Mouse (Mus musculus) hindbrain, embryonic 11.5 days (tissue): Measurements from ENCODE around the gene Flii. TPM values are rescaled to one million over a fixed set of nuclear protein-coding genes. Genes with fewer than 3 reads are reported as not detected.

Experiments used
- ATAC-seq: fragments of 200-750 bp; cut with Nextera tagmentation; 2 replicates; pipeline ENCODE4 v1.8.0; 2017; ENCODE audit warnings: mild to moderate bottlenecking, moderate TSS enrichment, moderate library complexity; ENCODE audit not compliant: low FRiP score
- DNase-seq: peaks from one replicate; pipeline ENCODE4 v3.0.0-alpha.2; 2015; ENCODE audit warnings: low spot score
- H3K27ac ChIP-seq: fragments of 300-500 bp; sonication (generic); 2 replicates; pipeline ENCODE4 v1.5.1; 2014; ENCODE audit warnings: mild to moderate bottlenecking, low read depth, low read length
- H3K27me3 ChIP-seq: fragments of 300-500 bp; sonication (generic); 2 replicates; pipeline ENCODE4 v1.6.1; 2014; ENCODE audit warnings: mild to moderate bottlenecking, low read length, moderate library complexity, mixed read lengths; ENCODE audit not compliant: control insufficient read depth, insufficient read depth
- H3K36me3 ChIP-seq: fragments of 300-500 bp; sonication (generic); 2 replicates; pipeline ENCODE4 v1.6.1; 2014; ENCODE audit warnings: mild to moderate bottlenecking, low read length, moderate library complexity, mixed read lengths; ENCODE audit not compliant: control insufficient read depth, insufficient read depth
- H3K4me1 ChIP-seq: fragments of 300-500 bp; sonication (generic); replicated peaks from 2 replicates; pipeline ENCODE4 v1.6.1; 2014; ENCODE audit warnings: low read length, mixed read lengths; ENCODE audit not compliant: control insufficient read depth, insufficient read depth
- H3K4me2 ChIP-seq: fragments of 300-500 bp; sonication (generic); replicated peaks from 2 replicates; pipeline ENCODE4 v1.6.1; 2014; ENCODE audit warnings: mild to moderate bottlenecking, low read depth, low read length
- H3K4me3 ChIP-seq: fragments of 300-500 bp; sonication (generic); 2 replicates; pipeline ENCODE4 v1.5.1; 2014; ENCODE audit warnings: low read depth, low read length
- H3K9ac ChIP-seq: fragments of 300-500 bp; sonication (generic); 2 replicates; pipeline ENCODE4 v1.6.1; 2014; ENCODE audit warnings: low read depth, low read length
- H3K9me3 ChIP-seq: fragments of 300-500 bp; sonication (generic); 2 replicates; pipeline ENCODE4 v1.6.1; 2016; ENCODE audit warnings: low read length; ENCODE audit not compliant: control insufficient read depth
- WGBS: fragments of 180-500 bp; shearing (Covaris S2); extraction: QIAGEN DNeasy Blood & Tissue Kit; methylation state at CpG from one replicate; pipeline ENCODE4 v1.1.7; 2014; 5-methylcytosine and 5-hydroxymethylcytosine counted together
- polyA plus RNA-seq: library from polyadenylated mRNA; unstranded; fragments of >200 nt; fragmentation: Nextera tagmentation; extraction: Ambion mirVana; gene quantifications from 2 replicates; pipeline ENCODE4 v1.2.1, GENCODE M21; 2014

Gene Flii
- polyA plus RNA-seq, 1 experiment from 2014 or later: 54.5 TPM

DNA sequence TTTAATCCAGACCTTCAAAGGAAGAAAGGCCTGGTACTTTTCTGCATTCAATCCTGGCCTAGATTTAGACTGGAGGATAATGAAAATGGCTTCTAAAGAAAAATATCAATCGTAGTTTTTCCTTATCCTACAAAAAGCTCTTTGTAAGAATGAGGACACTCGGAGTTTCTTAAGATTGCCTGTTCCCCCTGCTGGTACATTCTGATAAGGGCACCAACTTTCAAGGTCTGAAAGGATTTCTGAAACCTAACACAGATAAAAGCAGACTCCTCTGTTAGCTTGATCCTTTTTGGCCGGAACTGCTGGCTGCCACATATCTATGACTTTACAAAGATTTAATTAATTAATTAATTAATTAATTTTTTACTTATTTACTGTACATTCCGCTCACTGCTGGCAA lies 39.9 kb upstream of the Flii start:
- Histone ChIP-seq H3K4me1 (no peaks in the 10 kb centered on the region), H3K9ac (no peak overlapping the region), H3K27ac (no peak overlapping the region), H3K4me3 (no peak overlapping the region), H3K9me3 (no peaks in the 10 kb centered on the region), H3K36me3 (no peaks in the 10 kb centered on the region), H3K4me2 (no peak overlapping the region), H3K27me3 (no peaks in the 10 kb centered on the region)
- WGBS: 89% methylated on average over 4 of the region's 4 CpGs
- no peak for DNase-seq
- no peak for ATAC-seq

DNA sequence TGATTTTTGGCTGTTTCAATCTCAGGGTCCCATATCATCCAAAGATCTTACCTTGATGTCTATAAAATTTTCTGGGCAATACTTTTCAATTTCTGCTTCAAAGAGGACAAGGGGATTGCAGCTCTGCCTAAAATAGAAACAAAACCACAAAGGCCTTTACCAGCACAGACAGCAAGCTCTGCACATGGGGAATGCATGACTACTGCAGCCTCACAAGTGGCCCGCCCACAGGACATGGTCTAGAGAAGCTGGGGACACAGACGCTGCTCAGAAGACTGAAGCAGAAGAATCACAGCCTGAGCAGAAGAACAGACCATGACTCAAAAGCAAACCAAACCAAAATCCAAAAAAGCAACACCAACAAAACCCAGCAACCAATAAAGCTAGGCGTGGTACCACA lies 34.6 kb upstream of the Flii start:
- 90% methylated on average over 3 of the region's 3 CpGs for WGBS
- H3K36me3 ChIP-seq: no peaks in the 10 kb centered on the region
- no peak overlapping the region for H3K4me2 ChIP-seq
- ATAC-seq: no peak
- no peak for DNase-seq
- H3K27me3 ChIP-seq: no peaks in the 10 kb centered on the region
- no peaks in the 10 kb centered on the region for H3K4me1 ChIP-seq
- no peaks in the 10 kb centered on the region for H3K9me3 ChIP-seq
- no peak overlapping the region for H3K27ac ChIP-seq
- H3K4me3 ChIP-seq: no peak overlapping the region
- no peak overlapping the region for H3K9ac ChIP-seq

DNA sequence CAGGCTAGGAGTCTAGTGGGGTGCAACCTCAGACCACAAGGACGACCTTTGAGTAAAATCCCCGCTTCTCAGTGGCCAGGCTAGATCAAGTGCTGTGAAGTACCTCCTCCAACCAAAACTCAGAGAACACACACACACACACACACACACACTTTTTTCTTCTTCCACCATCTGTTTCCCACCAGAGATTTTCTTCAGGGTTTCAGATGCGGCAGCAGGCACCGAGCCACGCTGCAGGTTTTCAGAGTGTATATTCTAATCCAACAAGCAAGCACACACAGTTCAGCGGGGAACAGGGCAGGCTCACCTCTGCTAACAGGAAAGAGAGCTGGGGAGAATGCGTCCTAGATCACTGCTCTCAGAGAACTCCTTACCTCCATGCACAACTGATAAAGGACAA lies 28.5 kb upstream of the Flii start:
- DNase-seq (no peak), ATAC-seq (no peak)
- WGBS: 96% methylated on average over 7 of the region's 7 CpGs
- H3K27ac ChIP-seq: no peak overlapping the region
- H3K9me3 ChIP-seq: no peaks in the 10 kb centered on the region
- no peak overlapping the region for H3K4me3 ChIP-seq
- H3K4me1 ChIP-seq: no peaks in the 10 kb centered on the region
- no peaks in the 10 kb centered on the region for H3K27me3 ChIP-seq
- no peak overlapping the region for H3K9ac ChIP-seq
- H3K4me2 ChIP-seq: no peak overlapping the region
- peaks cover 9% of the 10 kb centered on the region; the same call in 1 of the 2 replicates for H3K36me3 ChIP-seq

GRCm38 (mm10) chr11:60740321-60740720 lies 13.3 kb upstream of the Flii start:
- DNase-seq (no peak), ATAC-seq (no peak)
- peaks cover 6% of the 10 kb centered on the region; the same call in 1 of the 2 replicates for H3K36me3 ChIP-seq
- H3K4me2 ChIP-seq: no peak overlapping the region
- WGBS: 87% methylated on average over 3 of the region's 3 CpGs
- H3K9ac ChIP-seq: no peak overlapping the region
- no peak overlapping the region for H3K27ac ChIP-seq
- H3K4me3 ChIP-seq: no peak overlapping the region
- no peaks in the 10 kb centered on the region for H3K4me1 ChIP-seq
- H3K27me3 ChIP-seq: no peaks in the 10 kb centered on the region
- H3K9me3 ChIP-seq: no peaks in the 10 kb centered on the region

GRCm38 (mm10) chr11:60737450-60737849 lies 10.4 kb upstream of the Flii start:
- H3K4me1 ChIP-seq: no peaks in the 10 kb centered on the region
- peaks cover 3% of the 10 kb centered on the region; the same call in 1 of the 2 replicates for H3K36me3 ChIP-seq
- H3K27me3 ChIP-seq: no peaks in the 10 kb centered on the region
- DNase-seq (no peak), ATAC-seq (no peak)
- H3K4me2 ChIP-seq: no peak overlapping the region
- no peaks in the 10 kb centered on the region for H3K9me3 ChIP-seq
- no peak overlapping the region for H3K27ac ChIP-seq
- no peak overlapping the region for H3K4me3 ChIP-seq
- H3K9ac ChIP-seq: no peak overlapping the region

- DNase-seq: no peak
- no peak overlapping the region for H3K27ac ChIP-seq
- H3K4me3 ChIP-seq: no peak overlapping the region
- no peak for ATAC-seq
- H3K4me2 ChIP-seq: no peak overlapping the region
- 0 out of 2 replicates have a peak, but pooled peaks cover 2% of the 10 kb centered on the region for H3K36me3 ChIP-seq
- H3K9me3 ChIP-seq: no peaks in the 10 kb centered on the region
- H3K9ac ChIP-seq: no peak overlapping the region
- WGBS: 90% methylated on average over 3 of the region's 3 CpGs
- H3K4me1 ChIP-seq: no peaks in the 10 kb centered on the region
- H3K27me3 ChIP-seq: no peaks in the 10 kb centered on the region
Observed at GRCm38 (mm10) chr11:60736491-60736890, 9.4 kb upstream of the Flii start.

- H3K9me3 ChIP-seq: no peaks in the 10 kb centered on the region
- ATAC-seq (no peak), DNase-seq (no peak)
- H3K27me3 ChIP-seq: no peaks in the 10 kb centered on the region
- 0 out of 2 replicates have a peak, but pooled peaks cover 2% of the 10 kb centered on the region for H3K36me3 ChIP-seq
- 81% methylated on average over 5 of the region's 5 CpGs for WGBS
- no peak overlapping the region for H3K4me2 ChIP-seq
- no peak overlapping the region for H3K4me3 ChIP-seq
- no peak overlapping the region for H3K27ac ChIP-seq
- H3K4me1 ChIP-seq: no peaks in the 10 kb centered on the region
- no peak overlapping the region for H3K9ac ChIP-seq
Observed at GRCm38 (mm10) chr11:60735191-60735590, 8.1 kb upstream of the Flii start.

DNA sequence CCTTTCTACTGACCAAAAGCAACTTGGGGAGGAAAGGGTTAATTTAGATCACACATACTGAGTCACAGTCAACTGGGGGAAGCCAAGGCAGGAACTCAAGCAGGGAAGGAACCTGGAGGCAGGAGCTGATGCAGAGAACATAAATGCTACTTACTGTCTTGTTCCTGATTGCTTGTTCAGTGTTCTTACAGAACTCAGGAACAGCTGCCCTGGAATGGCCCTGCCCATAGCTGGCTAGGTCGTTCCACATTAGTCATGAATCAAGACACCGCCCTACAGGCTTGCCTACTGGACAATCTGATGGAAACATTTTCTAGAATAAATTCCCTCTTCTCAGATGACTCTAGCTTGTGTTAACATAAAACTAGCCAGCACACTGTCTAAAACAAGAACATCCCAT lies 7.1 kb upstream of the Flii start:
- 86% methylated on average over 2 of the region's 2 CpGs for WGBS
- H3K27ac ChIP-seq: no peak overlapping the region
- no peak for DNase-seq
- no peak overlapping the region for H3K4me2 ChIP-seq
- peaks cover under 1% of the 10 kb centered on the region; the same call in 1 of the 2 replicates for H3K4me1 ChIP-seq
- ATAC-seq: no peak
- H3K4me3 ChIP-seq: no peak overlapping the region
- H3K27me3 ChIP-seq: no peaks in the 10 kb centered on the region
- no peak overlapping the region for H3K9ac ChIP-seq
- H3K9me3 ChIP-seq: no peaks in the 10 kb centered on the region
- H3K36me3 ChIP-seq: 0 out of 2 replicates have a peak, but pooled peaks cover 2% of the 10 kb centered on the region

- Histone ChIP-seq H3K9ac (no peak overlapping the region), H3K9me3 (no peaks in the 10 kb centered on the region), H3K4me3 (no peak overlapping the region), H3K27ac (no peak overlapping the region), H3K4me2 (no peak overlapping the region), H3K27me3 (no peaks in the 10 kb centered on the region), H3K36me3 (0 out of 2 replicates have a peak, but pooled peaks cover 2% of the 10 kb centered on the region), H3K4me1 (peaks cover 8% of the 10 kb centered on the region; the same call in 1 of the 2 replicates)
- no peak for DNase-seq
- WGBS: 92% methylated on average over 14 of the region's 14 CpGs
- ATAC-seq: no peak
Observed at GRCm38 (mm10) chr11:60731251-60731650, 4.2 kb upstream of the Flii start.
